Mouse (Mus musculus) frontal cortex, adult 2 months (tissue): ENCODE measurements around the gene Apoe. TPM values are rescaled to one million over a fixed set of nuclear protein-coding genes. Genes with fewer than 3 reads are reported as not detected.
"Not testable (repeated sequence)": the region's sequence is repeated elsewhere in the genome, so short reads cannot be mapped to it uniquely, and the experiment has no call there.

Experiments
- DNase-seq, 2 experiments: peaks; one replicate each; pipeline ENCODE4 v3.0.0; 2022; ENCODE audit warnings: low spot score in 1 of 2; ENCODE audit errors: extremely low spot score in 1 of 2
- polyA plus RNA-seq: library from polyadenylated mRNA; depleted of rRNA; stranded (reverse); fragments of >200 nt; gene quantifications from 2 replicates; pipeline ENCODE4 v1.2.3, GENCODE M21; 2012

The Apoe gene
- polyA plus RNA-seq, 1 experiment = 6,067 TPM

DNA sequence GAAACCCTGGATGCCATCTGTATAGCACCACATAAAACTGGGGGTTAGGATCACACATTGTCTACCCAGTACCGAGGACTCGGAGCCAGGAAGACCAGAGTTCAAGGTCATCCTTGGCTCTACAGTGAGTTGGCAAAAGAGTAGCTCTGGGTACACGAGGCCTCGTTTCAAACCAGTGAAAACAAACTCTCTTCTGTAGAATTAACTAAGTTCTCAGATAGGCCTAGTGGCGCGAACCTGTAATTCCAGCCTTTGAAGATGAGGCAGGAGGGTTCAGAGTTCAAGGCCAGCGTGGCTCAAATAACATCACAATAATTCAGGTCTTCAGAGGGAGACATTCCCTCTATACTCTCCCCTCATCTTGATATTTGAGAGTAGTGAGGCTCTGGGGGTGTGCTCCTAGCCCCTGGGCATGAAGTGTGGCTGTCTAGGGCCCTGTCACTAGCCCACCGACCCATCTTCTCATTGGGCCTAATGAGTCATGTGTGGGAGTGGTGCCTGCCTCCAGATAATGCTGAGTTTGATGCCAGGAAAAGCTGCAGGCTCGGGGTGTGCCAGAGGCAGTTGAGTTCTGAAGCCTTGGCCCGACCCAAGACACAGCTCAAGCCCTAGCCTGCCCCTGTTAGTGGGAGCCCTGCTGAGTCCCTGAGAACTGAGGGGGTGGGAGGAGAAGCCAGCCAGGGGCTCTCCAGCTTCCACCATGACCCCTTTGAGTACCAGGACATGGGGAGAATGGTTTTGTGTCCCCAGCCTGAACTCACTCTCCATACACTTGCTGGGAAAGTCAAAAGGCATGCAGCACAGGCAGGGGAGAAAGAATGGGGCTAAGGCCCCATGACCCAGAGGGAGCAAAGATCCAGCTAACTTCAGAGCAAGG is 4.4 kb downstream of the Apoe start:
- no peak for DNase-seq

DNA sequence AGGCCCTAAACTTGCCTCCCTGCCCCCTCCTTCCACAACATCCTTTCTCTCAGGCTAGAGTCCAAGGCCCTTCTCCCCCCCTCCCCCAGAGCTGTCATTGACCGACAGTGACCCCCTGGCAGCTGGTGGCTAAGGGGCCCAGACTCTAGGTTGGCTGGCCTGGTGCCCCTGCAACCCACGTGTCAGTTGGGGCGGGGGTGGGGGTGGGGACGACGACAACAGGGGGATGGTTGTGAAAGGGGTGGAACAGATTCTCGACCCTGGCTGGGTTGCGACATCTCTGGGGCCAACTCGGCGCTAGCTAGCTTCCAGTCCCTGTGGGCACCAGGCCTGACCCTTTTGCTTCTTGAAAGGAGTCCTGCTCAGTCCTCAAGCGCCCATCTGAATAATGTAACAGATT is 5.6 kb downstream of the Apoe start:
- DNase-seq = peak in 1 of 2 experiments; percentile 45

DNA sequence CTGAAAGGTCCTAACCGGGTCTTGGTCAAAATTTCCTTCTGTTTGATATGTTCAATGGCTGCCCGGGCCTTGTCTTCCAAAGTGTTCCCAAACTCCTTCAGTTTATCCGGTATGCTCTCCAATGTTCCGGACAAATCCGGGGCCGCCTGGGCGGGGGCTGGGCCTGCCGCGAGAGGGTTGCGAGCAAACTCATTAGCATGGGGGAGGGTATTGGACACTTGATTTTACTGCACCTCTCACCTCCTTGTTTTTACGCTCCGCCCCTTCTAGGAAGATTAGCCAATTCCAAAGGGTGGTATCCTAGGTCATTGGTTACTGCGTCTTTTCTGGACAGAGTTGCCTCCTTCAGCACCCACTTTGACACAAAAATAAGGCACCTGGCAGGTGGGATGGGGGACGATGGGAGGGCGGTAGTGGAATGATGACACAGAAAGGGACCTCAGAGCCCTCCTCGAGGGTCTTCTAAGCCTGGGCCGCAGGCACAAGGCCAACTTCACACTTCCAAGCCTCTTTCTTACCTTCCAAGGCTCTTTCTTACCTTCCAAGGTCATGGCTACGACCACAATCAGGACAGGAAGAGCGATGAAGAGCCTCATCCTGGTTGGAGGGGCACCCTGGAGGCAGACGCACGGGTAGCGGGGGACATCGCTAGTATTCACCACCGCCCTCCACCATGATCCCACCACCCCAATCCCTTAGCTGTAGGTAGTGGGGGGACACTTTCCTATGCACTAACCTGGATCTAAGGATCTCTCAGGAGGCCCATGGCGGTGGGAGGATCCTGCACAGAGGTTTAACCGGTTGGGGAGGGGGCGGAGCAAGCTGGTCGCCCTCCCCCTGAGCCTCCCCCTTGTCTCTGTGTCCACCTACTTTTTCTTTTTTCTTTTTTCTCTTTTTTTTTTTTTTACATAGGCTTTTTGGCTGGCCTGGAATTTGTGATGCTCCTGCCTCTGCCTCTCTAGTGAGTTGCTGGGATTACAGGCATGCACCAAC is 6.8 kb downstream of the Apoe start, which contains the start of gene Apoc1:
Gene Apoc1, minus strand, starts transcription at position 788 of the 993 bp plus-strand sequence.
- no peak for DNase-seq

DNA sequence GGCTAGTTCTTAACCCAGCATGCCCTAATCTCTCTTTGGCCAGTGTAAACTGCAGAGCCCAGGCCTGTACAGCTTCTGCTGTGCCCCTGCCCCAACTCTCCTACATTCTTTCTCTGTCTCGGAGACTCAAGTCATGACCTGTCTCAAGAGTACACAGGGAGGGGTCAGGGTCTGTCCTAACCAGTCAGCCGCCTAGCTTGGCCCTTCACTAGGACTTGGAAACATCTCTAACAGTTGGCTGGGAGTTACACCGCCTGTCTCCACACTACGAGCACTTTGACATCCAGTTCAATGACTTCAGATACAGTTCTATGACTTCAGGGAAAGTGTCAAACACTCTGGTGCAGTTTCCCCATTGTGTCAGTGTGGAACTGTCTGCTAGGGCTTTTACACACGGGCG is 7.6 kb downstream of the Apoe start:
- no peak for DNase-seq

DNA sequence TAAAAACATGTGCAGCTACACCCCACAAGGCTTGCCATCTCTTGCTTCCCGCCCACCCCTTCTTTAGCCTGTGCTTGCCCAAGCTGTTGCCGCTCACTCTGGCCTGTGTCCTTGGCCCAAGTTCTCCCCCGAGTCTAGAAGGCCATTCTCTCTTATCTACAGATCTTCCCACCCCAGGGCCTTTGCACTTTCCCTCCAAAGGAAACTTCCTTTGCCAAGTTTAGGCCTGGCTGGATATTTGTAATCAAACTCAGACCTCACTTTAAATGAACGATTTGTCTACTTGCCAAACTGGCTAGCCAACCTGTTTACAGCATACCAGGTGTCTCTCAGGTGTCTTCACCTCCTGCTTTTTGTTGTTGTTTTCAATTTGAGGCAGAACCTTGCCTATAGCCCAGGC is 8.1 kb downstream of the Apoe start:
- DNase-seq = no peak

DNA sequence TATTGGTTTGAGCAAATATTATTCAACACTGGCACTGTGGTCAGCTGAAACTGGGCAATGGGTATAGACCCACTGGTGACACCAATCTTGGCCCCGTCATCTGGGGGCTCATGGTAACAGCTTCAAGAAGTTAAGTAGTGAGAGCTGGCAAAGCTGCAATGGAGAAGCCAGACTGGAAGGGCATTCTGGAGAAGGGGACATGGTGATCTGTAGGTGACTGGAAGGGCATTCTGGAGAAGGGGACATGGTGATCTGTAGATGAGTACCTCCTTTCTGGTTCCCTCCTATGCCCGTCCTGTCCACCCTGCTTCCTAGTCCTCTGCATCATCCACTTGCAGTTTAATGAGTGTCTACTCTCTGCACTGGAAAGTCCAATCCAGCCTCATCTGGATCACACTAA is 10.4 kb downstream of the Apoe start:
- no peak for DNase-seq

DNA sequence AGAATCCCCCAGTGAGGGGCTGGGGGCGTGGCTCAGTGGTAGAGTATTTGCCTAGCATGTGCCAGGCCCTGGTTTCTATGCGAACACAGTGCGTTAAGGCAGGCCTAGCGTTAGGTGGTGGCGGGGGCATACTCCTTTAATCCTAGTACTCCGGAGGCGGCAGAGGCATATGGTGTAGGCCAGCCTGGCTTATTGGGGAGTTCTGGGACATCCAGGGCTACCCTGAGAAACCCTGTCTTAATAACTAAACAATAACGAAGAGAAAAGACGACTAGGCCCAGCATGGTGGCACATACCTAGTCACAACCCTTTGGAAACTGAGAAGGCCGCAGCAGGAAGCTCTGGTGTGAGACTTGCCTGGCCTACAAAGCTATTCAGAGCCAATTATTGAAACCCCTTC is 10.9 kb downstream of the Apoe start:
- DNase-seq = no peak

DNA sequence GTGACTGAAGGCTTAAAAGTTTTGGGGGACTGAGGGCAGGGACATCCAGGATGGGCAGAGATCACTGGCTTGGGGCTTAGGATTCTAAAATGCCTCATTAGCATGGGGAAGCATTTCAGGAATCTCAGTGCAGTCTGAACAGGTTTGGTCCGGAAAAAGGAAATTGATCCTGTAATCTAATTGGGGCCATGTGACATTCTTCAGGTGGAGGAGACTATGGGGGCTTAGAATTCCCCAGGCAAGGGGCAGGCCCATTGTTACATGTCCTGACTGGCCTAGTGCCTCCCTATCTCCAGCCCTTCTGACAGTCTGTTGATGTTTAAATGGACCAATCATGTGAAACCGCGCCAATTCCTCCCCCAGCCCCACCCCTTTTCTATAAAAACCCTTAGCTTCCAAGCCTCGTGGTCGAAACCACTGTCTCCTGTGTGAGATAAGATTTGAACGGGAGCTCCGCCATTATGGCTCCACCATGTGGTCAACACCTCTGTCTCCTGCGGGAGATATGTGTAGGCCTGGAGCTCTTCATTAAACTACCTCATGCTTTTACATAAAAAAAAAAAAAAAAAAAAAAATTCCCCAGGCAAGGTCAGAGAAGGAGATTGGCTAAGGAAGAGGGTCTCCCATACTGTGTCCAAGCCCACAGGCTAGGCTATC is 11.9 kb downstream of the Apoe start:
- not testable (repeated sequence) for DNase-seq

DNA sequence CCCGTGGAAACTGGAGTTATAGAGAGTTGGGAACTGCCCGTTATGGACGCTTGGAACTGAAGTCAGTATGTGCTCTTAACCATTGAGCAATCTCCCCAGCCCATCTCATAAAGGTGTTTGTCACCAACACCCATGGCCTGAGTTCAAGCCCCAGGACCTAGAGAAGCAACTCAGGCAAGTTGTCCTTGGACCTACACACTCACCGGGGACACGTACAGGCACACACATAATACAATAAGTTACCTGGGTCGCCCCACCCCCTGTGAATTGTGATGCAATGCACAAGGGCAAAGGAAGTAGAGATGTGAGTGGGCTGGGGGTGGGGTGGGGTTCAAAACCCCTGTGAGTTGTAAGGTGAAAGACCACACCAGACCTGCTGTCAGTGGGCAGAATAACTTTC is 12.5 kb downstream of the Apoe start:
- no peak for DNase-seq

DNA sequence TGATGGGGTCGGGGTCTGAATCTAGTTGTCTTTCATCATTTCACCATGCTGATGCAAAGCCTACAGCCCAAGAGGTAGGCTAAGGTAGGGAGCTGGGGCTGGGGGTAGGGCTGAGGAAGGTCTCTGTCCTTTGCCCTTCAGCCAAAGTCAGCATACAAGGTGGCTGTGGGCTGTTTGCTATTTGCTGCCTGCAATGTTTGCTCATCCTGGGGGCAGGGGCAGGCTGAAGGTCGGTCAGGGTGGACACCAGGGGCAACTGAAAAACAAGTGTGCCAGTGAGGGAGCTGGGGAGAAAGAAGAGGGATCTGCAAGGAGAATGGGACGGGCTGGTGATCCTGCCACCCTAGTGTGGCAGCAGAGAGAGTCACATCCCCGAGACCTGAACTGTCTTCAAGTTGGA is 13.6 kb downstream of the Apoe start:
- no peak for DNase-seq

DNA sequence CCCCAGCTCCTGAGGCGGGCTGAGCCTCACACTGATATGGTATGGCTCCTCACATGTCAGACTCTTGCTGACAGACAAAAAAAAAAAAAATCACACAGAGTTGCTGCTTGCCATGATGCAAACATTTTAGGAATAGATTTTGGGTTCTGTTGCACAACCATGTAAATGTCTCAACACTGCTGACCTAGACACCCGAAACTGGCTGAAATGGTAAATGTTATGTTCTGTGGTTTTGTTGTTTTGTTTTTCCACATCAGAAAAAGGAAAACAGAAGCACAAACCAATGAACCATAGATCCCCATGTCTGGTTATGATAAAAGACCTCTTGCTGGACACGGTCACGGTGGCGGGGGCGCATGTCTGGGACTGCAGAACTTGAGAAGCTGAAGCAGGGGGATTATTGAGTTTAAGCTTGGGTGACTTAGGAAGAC is 15.2 kb downstream of the Apoe start:
- DNase-seq = no peak

DNA sequence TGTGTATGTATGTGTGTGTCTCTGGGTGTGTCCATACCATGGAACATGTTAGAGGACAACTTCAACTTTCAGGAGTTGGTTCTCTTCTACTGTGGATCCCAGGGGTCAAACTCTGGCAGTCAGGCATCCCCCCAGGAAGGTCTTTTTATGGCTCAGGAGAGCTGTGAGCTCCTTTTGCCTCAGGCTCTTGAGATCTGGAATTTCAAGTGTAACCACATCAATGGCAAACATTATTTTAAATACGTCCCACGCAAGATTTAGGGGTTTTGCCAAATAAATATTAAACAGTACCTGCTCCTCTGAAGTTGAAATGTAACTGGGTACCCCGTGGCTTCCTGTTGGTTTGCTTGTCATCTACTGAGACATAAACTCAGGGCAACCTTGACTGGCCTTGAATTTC is 16.0 kb downstream of the Apoe start:
- no peak for DNase-seq

DNA sequence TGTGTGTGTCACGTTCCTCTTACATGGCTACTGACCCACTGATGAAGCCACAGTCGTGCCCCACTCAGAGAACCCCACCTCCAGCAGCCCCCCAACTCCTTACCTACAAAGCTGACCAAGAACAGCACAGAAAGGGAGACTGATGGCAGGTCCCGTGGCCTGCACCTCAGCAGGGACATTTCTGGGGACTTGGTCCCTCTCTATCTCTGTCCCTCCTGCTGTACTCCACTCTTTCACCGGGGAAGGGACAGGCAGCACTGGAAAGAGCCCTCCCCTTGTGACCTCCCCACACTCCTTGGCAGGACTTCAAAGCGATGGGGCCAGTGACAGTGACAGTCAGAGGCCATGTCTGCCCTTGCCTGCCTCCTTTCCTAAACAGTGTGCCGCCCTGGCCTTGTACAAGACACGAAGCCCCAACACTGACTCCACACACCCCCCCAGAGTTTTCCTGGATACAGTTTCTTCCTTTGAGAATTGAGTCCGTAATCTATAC is 17.7 kb downstream of the Apoe start, which contains the start of the genes Gm44805 and Apoc4:
Gene Gm44805, minus strand, starts transcription at position 222 of the 493 bp plus-strand sequence.
Gene Apoc4, minus strand, starts transcription at position 278 of the 493 bp plus-strand sequence.
- DNase-seq = no peak

DNA sequence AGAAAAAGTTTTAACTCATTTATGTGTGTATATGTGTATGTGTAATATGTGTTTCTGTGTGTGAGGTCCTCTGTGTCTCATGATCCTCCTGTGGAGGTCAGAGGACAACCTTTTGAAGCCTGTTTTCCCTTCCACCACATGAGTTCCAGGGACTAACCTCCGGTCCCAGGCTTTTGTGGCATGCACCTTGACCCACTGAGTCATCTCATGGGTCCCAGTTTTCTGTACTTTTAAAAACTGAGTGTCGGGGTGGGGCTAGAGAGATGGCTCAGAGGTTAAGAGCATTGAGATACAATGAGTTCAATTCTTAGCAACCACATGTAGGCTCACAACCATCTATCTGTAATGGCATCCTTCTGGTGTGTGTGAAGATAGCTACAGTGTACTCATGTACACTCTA is 18.3 kb downstream of the Apoe start:
- DNase-seq = no peak

DNA sequence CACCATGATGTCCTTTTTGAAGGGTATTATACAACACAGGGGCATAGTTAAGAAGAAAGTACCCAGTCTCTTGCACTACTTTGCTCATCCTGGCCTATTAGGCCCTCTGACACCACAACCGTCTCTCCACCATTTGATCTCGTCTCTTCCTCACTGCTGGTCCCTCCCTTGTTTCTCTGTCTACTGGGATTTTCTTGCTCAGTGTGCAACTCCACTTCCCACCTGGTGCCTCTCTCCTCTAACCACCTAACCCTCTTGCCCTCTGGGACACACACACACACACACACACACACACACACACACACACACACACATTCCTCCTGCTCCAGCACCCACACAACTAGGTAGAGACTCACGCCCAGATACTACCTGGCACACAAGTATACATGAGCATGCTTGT is 20.1 kb downstream of the Apoe start:
- no peak for DNase-seq

DNA sequence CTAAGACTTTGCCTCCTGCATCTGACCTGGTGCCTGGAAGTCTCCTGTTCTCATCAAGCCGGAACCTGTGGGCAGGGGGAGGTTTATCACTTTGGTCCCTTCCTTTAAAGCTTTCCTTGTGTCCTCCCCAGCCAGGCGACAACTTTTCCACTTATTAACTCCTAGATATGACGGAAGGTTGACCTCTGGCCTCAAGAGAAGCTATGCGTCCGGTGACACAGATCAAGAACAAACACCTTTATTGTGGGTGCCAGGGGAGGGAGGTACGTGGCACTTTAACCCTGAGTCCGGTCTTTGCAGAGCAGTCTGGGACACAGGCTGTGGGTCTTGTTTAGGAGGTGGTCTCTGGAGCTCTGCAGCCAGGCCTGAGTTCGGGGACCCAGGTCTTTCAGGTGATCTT is 21.1 kb downstream of the Apoe start, which contains the start of gene Apoc2:
Gene Apoc2, minus strand, starts transcription at position 70 of the 400 bp plus-strand sequence.
- no peak for DNase-seq

DNA sequence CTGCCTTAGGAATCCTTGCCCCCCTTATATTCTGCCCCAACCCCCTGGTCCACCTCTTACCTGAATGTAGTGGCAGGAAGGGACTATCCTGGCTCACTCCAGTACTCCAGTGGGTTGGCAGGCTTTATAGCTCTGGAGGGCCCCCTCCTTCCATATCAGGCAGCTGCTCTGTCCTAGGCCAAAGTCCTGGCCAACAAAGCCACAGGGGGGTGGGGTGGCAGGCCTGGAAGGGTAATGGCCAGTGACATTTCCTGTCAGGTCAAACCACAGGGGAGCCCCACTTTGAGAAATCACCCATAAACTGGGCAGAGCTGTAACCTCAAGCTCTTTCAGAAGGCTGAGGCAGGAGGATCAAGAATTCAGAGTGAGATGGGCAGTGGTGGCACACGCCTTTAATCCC is 22.3 kb downstream of the Apoe start:
- DNase-seq = no peak

DNA sequence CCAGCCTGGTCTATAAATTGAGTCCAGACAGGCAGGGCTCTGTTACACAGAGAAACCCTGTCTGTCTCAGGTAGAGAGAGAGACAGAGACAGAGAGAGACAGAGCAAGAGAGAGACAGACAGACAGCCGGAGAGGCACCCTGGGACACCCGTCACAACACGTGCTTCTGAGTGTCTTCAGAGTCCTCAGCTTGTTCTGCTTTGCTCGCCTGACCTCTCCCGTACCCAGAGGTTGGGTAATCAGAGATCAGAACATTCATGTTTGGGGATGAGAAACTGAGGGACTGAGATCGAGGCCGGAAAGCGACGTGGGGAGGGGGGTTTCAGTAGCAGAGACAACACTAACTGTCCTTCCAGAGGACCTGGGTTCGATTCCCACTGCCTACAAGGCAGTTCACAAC is 23.2 kb downstream of the Apoe start:
- DNase-seq = no peak

DNA sequence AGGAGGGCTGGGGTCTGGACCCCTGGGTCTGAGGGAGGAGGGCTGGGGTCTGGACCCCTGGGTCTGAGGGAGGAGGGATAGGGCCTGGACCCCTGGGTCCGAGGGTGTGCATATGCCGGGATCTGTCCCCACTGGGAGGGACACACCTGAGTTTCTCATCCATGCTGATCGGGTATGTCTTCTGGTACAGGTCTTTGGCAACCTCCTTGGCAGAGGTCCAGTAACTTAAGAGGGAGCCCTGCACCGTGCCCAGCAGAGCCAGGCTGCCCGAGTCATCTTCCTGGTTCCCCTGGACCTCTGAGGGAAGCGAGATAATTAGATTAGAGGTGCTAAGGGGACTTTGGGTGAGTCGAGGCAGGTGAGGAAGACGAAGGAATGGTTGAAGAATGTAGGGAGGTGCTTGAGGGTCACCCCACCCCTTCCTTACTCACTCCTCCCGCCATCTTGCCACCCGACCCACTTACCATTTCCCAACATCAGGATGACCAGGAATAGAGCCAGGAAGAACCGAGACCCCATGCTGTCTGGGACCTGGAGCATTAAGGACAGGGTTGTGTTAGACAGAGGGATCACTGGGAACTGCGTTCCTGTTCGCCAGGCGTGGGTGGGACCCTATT is 25.8 kb downstream of the Apoe start:
- DNase-seq = no peak

DNA sequence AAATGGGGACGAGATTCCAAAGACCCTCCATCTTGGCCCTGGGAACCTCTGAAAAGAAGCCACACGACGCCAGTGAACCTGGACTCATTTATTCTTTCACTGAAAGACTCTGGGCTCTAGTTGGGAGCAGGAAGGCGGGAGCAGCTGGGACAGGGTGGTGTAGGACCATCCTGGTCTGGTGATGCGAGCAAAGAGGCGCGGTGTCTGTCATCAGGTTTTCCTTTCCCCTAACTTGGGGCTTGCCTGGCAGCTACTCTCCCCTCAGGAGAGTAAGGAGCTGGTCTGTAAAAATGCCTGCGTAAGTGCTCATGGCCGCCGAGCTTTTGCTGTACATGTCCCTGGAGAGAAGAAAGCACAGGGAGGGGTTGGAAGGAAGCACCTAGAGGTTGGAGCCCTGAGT is 27.5 kb downstream of the Apoe start:
- DNase-seq = no peak
